Mouse (Mus musculus): Measurements from ENCODE around the gene Scube1. TPM values are rescaled to one million over a fixed set of nuclear protein-coding genes. Genes with fewer than 3 reads are reported as not detected.

The Scube1 gene
- polyA plus RNA-seq, 2 experiments, result 0.09 to 0.10 TPM

- 78% methylated on average over 5 of the region's 5 CpGs for WGBS (ENCODE audit: insufficient replicate concordance)
- H3K9ac ChIP-seq (replicated peaks), result no peak overlapping the region
- peaks cover 18 to 23% of the 10 kb centered on the region in 2 experiments for H3K4me1 ChIP-seq (replicated peaks; ENCODE audit: control insufficient read depth in 2 of 2, insufficient read depth in 2 of 2, low read length in 1 of 2)
- ATAC-seq (ENCODE audit: insufficient read depth), result no peak
- no peaks in the 10 kb centered on the region for H3K27me3 ChIP-seq (ENCODE audit: control insufficient read depth, insufficient read depth, low read length)
- peaks cover 8% of the 10 kb centered on the region for H3K36me3 ChIP-seq (replicated peaks; ENCODE audit: control insufficient read depth, insufficient read depth, low read depth)
- H3K4me2 ChIP-seq (ENCODE audit: low read depth), result no peak overlapping the region
- no peak overlapping the region for H3K4me3 ChIP-seq (ENCODE audit: insufficient read depth in 1 of 2, low read depth in 2 of 2, low read length in 2 of 2)
- TF ChIP-seq CTCF (IDR thresholded peaks at IDR 0.05; ENCODE audit: low read depth), result no peak
- no peak for TF ChIP-seq EP300 (IDR thresholded peaks at IDR 0.05; ENCODE audit: low read depth)
- no peak overlapping the region for H3K27ac ChIP-seq
- DNase-seq (ENCODE audit: low read depth in 3 of 3, low spot score in 3 of 3), result no peak
- H3K9me3 ChIP-seq (ENCODE audit: control insufficient read depth, low read length), result no peaks in the 10 kb centered on the region
Observed at GRCm38 (mm10) chr15:83568544-83568943, 156.3 kb downstream of the Scube1 start.

- Histone ChIP-seq H3K4me3 (ENCODE audit: insufficient read depth in 1 of 2, low read depth in 2 of 2, low read length in 2 of 2) (no peak overlapping the region), H3K4me1 (replicated peaks; ENCODE audit: control insufficient read depth in 2 of 2, insufficient read depth in 2 of 2, low read length in 1 of 2) (peaks cover 21 to 27% of the 10 kb centered on the region in 2 experiments), H3K9ac (replicated peaks) (no peak overlapping the region), H3K36me3 (replicated peaks; ENCODE audit: control insufficient read depth, insufficient read depth, low read depth) (peaks cover 8% of the 10 kb centered on the region), H3K4me2 (ENCODE audit: low read depth) (no peak overlapping the region), H3K9me3 (ENCODE audit: control insufficient read depth, low read length) (no peaks in the 10 kb centered on the region), H3K27me3 (ENCODE audit: control insufficient read depth, insufficient read depth, low read length) (no peaks in the 10 kb centered on the region), H3K27ac (no peak overlapping the region; the same call in 1 of the 2 replicates)
- no peak for ATAC-seq (ENCODE audit: insufficient read depth)
- TF ChIP-seq EP300 (IDR thresholded peaks at IDR 0.05; ENCODE audit: low read depth), result no peak
- no peak for TF ChIP-seq CTCF (IDR thresholded peaks at IDR 0.05; ENCODE audit: low read depth)
- WGBS (ENCODE audit: insufficient replicate concordance), result 70% methylated on average over 3 of the region's 3 CpGs
- DNase-seq (ENCODE audit: low read depth in 3 of 3, low spot score in 3 of 3), result no peak
Observed at GRCm38 (mm10) chr15:83567728-83568127, 157.1 kb downstream of the Scube1 start.

GRCm38 (mm10) chr15:83566006-83566405 is 158.8 kb downstream of the Scube1 start:
- H3K4me2 ChIP-seq (ENCODE audit: low read depth), result peak overlapping the region; percentile 91

GRCm38 (mm10) chr15:83565434-83565833 is 159.4 kb downstream of the Scube1 start:
- Histone ChIP-seq H3K4me1 (replicated peaks; ENCODE audit: control insufficient read depth in 2 of 2, insufficient read depth in 2 of 2, low read length in 1 of 2) (peaks cover 27 to 33% of the 10 kb centered on the region in 2 experiments), H3K4me2 (ENCODE audit: low read depth) (peak overlapping the region; percentile 91), H3K9ac (replicated peaks) (peak overlapping the region; percentile 64), H3K9me3 (ENCODE audit: control insufficient read depth, low read length) (no peaks in the 10 kb centered on the region), H3K4me3 (ENCODE audit: insufficient read depth in 1 of 2, low read depth in 2 of 2, low read length in 2 of 2) (peak overlapping the region; percentile 55 to 78), H3K27ac (peak overlapping the region; percentile 82), H3K36me3 (replicated peaks; ENCODE audit: control insufficient read depth, insufficient read depth, low read depth) (no peaks in the 10 kb centered on the region), H3K27me3 (ENCODE audit: control insufficient read depth, insufficient read depth, low read length) (no peaks in the 10 kb centered on the region)
- TF ChIP-seq EP300 (IDR thresholded peaks at IDR 0.05; ENCODE audit: low read depth) (no peak), CTCF (IDR thresholded peaks at IDR 0.05; ENCODE audit: low read depth) (no peak)
- 40% methylated on average over 3 of the region's 3 CpGs for WGBS (ENCODE audit: insufficient replicate concordance)
- DNase-seq (ENCODE audit: low read depth in 3 of 3, low spot score in 3 of 3) (peak; percentile 67 to 70 (median 67)), ATAC-seq (ENCODE audit: insufficient read depth) (peak; percentile 84)

More at GRCm38 (mm10) chr15:83566006-83566405, 158.8 kb downstream of the Scube1 start:
- TF ChIP-seq EP300 (IDR thresholded peaks at IDR 0.05; ENCODE audit: low read depth), result no peak
- no peak for TF ChIP-seq CTCF (IDR thresholded peaks at IDR 0.05; ENCODE audit: low read depth)
- Histone ChIP-seq H3K4me3 (ENCODE audit: insufficient read depth in 1 of 2, low read depth in 2 of 2, low read length in 2 of 2) (peak overlapping the region; percentile 40 to 78; a peak in 3 of 4 replicates), H3K9ac (replicated peaks) (peak overlapping the region; percentile 64; the same call in 1 of the 2 replicates), H3K27ac (peak overlapping the region; percentile 82), H3K27me3 (ENCODE audit: control insufficient read depth, insufficient read depth, low read length) (no peaks in the 10 kb centered on the region), H3K4me1 (replicated peaks; ENCODE audit: control insufficient read depth in 2 of 2, insufficient read depth in 2 of 2, low read length in 1 of 2) (peaks cover 27 to 33% of the 10 kb centered on the region in 2 experiments), H3K36me3 (replicated peaks; ENCODE audit: control insufficient read depth, insufficient read depth, low read depth) (no peaks in the 10 kb centered on the region), H3K9me3 (ENCODE audit: control insufficient read depth, low read length) (no peaks in the 10 kb centered on the region)
- 63% methylated on average over 5 of the region's 5 CpGs for WGBS (ENCODE audit: insufficient replicate concordance)
- ATAC-seq (ENCODE audit: insufficient read depth), result no peak
- no peak for DNase-seq (ENCODE audit: low read depth in 3 of 3, low spot score in 3 of 3)

GRCm38 (mm10) chr15:83563857-83564651 is 160.8 kb downstream of the Scube1 start:
- WGBS (ENCODE audit: insufficient replicate concordance), result 2% methylated on average over 27 of the region's 27 CpGs
- H3K9ac ChIP-seq (replicated peaks), result peak overlapping the region; percentile 88
- peak overlapping the region; percentile 82 for H3K27ac ChIP-seq
- TF ChIP-seq EP300 (IDR thresholded peaks at IDR 0.05; ENCODE audit: low read depth), result no peak
- 0 out of 2 replicates have a peak, but pooled peaks have one; percentile 27 for TF ChIP-seq CTCF (IDR thresholded peaks at IDR 0.05; ENCODE audit: low read depth)
- ATAC-seq (ENCODE audit: insufficient read depth) (peak; percentile 36; the same call in 1 of the 2 replicates), DNase-seq (ENCODE audit: low read depth in 3 of 3, low spot score in 3 of 3) (peak in 1 of 3 experiments; percentile 49)
- H3K4me2 ChIP-seq (ENCODE audit: low read depth), result peak overlapping the region; percentile 91
- H3K4me1 ChIP-seq (replicated peaks; ENCODE audit: control insufficient read depth in 2 of 2, insufficient read depth in 2 of 2, low read length in 1 of 2), result peaks cover 27 to 33% of the 10 kb centered on the region in 2 experiments
- no peaks in the 10 kb centered on the region for H3K36me3 ChIP-seq (replicated peaks; ENCODE audit: control insufficient read depth, insufficient read depth, low read depth)
- H3K27me3 ChIP-seq (ENCODE audit: control insufficient read depth, insufficient read depth, low read length), result no peaks in the 10 kb centered on the region
- H3K4me3 ChIP-seq (ENCODE audit: insufficient read depth in 1 of 2, low read depth in 2 of 2, low read length in 2 of 2), result peak overlapping the region; percentile 65 to 78
- no peaks in the 10 kb centered on the region for H3K9me3 ChIP-seq (ENCODE audit: control insufficient read depth, low read length)
